Mouse (Mus musculus) embryo, embryonic 11 days (tissue): ENCODE measurements around the gene Trim27.

Experiments used
- DNase-seq: peaks from one replicate; pipeline ENCODE4 v3.0.0-alpha.2; 2015

Trim27 gene

GRCm38 (mm10) chr13:21221656-21222462 lies 42.6 kb downstream of the Trim27 start:
- peak; percentile 76 for DNase-seq

GRCm38 (mm10) chr13:21222463-21223022 lies 43.3 kb downstream of the Trim27 start:
- peak; percentile 88 for DNase-seq

- DNase-seq: peak; percentile 63
These were observed 44.0 kb downstream of the Trim27 start for GRCm38 (mm10) chr13:21223242-21223655.

- no peak for DNase-seq
These were observed 45.1 kb downstream of the Trim27 start for GRCm38 (mm10) chr13:21224376-21224775.

GRCm38 (mm10) chr13:21225206-21225605 lies 46.0 kb downstream of the Trim27 start:
- no peak for DNase-seq

- DNase-seq: no peak
These were observed 46.8 kb downstream of the Trim27 start for GRCm38 (mm10) chr13:21226031-21226430.

- DNase-seq: peak; percentile 87
These were observed 54.8 kb downstream of the Trim27 start for GRCm38 (mm10) chr13:21233732-21234705.

- no peak for DNase-seq
These were observed 57.5 kb downstream of the Trim27 start for GRCm38 (mm10) chr13:21236714-21237113.

GRCm38 (mm10) chr13:21237161-21237560 lies 57.9 kb downstream of the Trim27 start:
- DNase-seq: peak; percentile 66

- DNase-seq: peak; percentile 74
These were observed 61.5 kb downstream of the Trim27 start for GRCm38 (mm10) chr13:21240788-21241187.

- peak; percentile 63 for DNase-seq
These were observed 63.3 kb downstream of the Trim27 start for GRCm38 (mm10) chr13:21242408-21243125.

GRCm38 (mm10) chr13:21243196-21243595 lies 64.0 kb downstream of the Trim27 start:
- DNase-seq: no peak

- DNase-seq: no peak
These were observed 64.8 kb downstream of the Trim27 start for GRCm38 (mm10) chr13:21244089-21244488.
